Mouse (Mus musculus) mature B cell (primary cell): Measurements from ENCODE around the gene Snrpa1.

Experiments used
- in situ Hi-C: fragments of 300-500 bp; cut with MboI; formaldehyde crosslinking; loops from 2 replicates; pipeline ENCODE4 v1.14.3; 2019

The Snrpa1 gene

DNA sequence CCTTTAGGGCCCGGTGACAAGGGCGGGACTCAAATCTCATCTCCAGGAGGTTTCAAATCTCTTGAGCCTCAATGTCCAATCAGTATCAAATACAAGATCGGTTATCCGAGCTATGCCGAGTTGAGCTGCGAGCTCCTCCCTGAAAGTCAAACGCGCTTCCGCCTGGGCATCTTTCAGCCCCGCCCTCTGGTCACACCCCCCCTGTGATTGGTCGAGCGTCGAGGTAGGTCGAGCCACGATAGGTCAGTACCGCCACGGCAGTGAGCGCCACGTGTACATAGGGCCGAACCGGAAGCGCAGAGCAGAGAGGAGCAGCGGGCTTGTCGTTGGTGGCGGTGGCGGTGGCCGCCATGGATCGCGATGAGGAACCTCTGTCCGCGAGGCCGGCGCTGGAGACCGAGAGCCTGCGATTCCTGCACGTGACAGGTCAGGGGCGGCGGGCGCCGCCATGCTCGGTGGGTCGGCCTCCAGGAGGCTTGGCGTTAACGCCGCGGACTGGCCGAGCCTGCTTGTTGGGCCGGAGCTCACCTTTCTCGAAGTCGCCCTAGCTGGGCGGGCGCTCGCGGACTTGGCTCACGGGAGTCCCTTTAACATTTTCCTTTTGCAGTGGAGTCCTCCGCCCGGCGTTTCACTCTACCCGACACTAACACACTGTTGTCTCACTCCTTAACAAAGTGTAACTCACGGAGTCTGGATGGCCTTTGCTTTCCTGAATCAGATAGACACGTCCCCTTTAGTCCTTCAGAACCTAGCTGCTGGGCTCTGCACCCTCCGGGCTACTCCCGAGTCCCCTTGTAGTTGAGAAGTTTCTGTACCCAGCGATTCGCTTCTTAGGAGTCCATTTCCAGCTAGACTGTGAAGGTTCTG is 20.8 kb downstream of the Snrpa1 start, which contains the start of gene Selenos:
Selenos (plus strand) TSS at position 286 of the 867 bp plus-strand sequence.
- in situ Hi-C loops, result loop anchor here (25.0 kb wide), 1 partner anchor 608 kb away; the partner anchor contains the start of genes Asb7 and Lins1

- in situ Hi-C loops, result loop anchor here (25.0 kb wide), 1 partner anchor 607 kb away; the partner anchor contains the start of genes Asb7 and Lins1
Measured at GRCm38 (mm10) chr7:66080231-66080613, 21.4 kb downstream of the Snrpa1 start.

DNA sequence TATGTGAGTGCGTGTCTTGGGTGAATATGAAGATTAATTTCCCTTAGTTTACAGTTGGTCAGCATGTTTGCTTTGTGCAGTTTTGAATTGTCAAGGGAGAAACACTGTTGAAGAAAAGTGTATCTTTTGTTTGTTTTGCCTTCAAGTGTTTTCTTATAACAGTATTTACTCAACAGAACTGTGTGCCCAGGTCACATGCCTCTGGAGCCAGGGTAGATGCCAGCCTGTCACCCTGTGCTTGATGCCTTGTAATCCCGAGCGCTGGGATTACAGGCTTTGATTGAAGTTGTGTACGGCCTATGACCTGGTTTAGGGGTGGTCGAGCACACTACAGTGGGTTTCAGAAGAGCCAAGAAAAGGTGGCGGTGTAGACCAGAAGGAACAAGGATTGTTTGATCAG is 25.0 kb downstream of the Snrpa1 start:
- in situ Hi-C loops, result loop anchor here (25.0 kb wide), 1 partner anchor 604 kb away; the partner anchor contains the start of genes Asb7 and Lins1

GRCm38 (mm10) chr7:66084546-66084945 is 25.7 kb downstream of the Snrpa1 start:
- in situ Hi-C loops, result loop anchor here (25.0 kb wide), 1 partner anchor 603 kb away; the partner anchor contains the start of genes Asb7 and Lins1

- in situ Hi-C loops, result loop anchor here (25.0 kb wide), 1 partner anchor 600 kb away; the partner anchor contains the start of genes Asb7 and Lins1
Measured at GRCm38 (mm10) chr7:66087652-66088051, 28.8 kb downstream of the Snrpa1 start.

- in situ Hi-C loops, result loop anchor here (25.0 kb wide), 1 partner anchor 599 kb away; the partner anchor contains the start of genes Asb7 and Lins1
Measured at GRCm38 (mm10) chr7:66088077-66088476, 29.3 kb downstream of the Snrpa1 start.

DNA sequence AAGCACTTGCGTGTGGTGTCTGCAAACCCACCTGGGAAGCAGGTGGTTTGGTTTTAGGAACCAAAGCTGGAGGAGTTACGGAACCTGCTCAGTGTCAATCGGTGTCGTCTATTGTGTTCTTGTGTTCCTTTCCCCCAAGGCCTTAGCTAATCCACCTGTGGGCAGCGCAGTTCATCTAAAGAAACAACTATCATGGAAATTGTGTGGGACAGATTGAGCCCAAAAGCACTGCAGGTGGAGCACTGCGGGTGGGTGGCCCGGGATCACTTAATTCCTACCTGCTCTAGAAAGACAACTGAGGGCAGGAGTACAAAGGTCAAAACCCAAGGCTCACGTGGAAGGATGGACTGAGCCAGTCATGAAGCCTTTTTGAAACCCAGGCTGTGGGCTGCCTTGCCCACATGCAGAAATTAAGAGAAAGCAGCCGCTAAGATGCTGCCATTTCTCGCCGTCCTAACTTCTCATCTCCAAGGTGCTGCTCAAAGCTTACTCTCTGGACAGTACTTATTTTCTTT is 31.9 kb downstream of the Snrpa1 start:
- in situ Hi-C loops, result loop anchor here (25.0 kb wide), 1 partner anchor 597 kb away; the partner anchor contains the start of genes Asb7 and Lins1

DNA sequence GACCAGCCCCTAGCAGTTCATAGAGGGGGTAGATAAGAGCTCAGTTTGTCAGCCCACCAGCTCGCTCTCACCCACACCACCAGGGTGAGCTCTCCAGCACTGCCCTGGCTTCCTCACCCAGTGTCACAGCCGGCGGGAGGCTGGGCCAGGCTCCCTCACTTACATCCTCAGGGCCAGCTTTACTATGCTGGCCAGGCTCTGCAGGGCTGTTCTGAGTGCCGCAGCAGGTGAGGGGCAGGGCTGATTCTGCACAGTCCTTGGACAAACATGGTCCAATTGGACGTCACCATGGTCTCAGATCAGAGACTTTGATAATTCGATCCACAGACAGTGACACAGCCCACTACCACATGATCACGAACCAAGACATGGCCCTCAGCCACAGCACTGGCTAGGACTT is 32.8 kb downstream of the Snrpa1 start:
- in situ Hi-C loops, result loop anchor here (25.0 kb wide), 1 partner anchor 596 kb away; the partner anchor contains the start of genes Asb7 and Lins1

DNA sequence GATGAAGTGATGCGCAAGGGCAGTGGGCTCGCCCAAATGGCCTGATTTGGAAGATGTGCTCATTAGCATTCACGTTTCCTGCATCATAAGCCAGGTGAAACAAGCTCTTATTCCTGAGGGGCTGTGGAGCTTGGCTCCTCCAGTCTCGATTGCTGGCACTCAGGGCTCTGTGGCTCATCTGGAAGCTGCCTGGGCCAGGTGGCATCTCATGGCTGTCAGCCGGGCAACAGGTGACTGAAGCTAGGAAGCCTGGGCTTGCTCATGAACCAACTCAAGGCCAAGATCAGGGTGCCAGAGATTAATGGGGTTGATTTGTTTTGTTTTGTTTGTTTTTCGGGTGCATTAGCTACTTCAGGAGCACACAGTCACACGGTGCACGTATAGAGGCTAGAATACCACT is 33.9 kb downstream of the Snrpa1 start:
- in situ Hi-C loops, result loop anchor here (25.0 kb wide), 1 partner anchor 595 kb away; the partner anchor contains the start of genes Asb7 and Lins1

DNA sequence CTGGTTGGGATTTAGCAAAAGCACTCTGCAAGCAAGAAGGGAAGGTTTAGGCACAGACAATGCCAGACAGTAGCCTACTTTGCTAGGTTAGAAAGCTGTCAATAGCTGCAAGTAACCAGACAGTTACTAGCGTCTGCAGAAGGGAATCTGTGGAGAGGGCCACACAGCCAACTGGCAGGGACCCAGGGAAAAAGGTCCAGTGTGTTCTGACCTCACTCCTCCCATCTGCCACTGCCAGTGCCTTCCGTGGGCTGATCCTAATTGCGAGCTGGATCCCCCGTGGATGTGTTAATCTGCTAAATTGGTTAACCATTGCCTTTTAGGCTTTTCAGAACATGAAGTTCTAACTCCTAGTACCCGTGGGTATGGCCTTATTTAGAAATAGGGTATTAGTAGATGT is 35.3 kb downstream of the Snrpa1 start:
- in situ Hi-C loops, result loop anchor here (25.0 kb wide), 1 partner anchor 593 kb away; the partner anchor contains the start of genes Asb7 and Lins1

DNA sequence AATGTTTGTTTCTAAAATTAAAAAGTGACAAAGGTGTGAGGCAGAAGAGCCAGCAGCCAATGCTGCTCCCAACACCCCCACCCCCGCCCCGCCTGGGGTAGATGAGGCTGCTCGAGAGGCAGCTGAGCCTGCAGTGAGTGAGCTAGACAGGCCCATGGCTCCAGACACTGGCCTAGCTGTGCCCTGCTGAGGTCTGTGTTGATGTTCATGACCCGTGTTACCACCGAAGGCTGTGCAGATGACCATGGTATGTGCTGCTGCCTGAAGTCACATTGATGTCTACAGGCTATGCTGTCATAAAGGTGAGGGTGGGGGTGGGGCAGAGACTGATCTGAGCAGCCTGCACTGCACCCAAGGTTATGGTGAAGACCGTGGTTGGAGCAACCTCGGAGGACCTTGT is 40.0 kb downstream of the Snrpa1 start:
- in situ Hi-C loops, result loop anchor here (25.0 kb wide), 1 partner anchor 588 kb away; the partner anchor contains the start of genes Asb7 and Lins1

GRCm38 (mm10) chr7:66101866-66102265 is 43.1 kb downstream of the Snrpa1 start:
- in situ Hi-C loops, result loop anchor here (10.0 kb wide), 2 partner anchors 203 to 283 kb away; partner anchors contain the start of gene Lrrk1

- in situ Hi-C loops, result loop anchor here (10.0 kb wide), 2 partner anchors 200 to 280 kb away; partner anchors contain the start of gene Lrrk1
Measured at GRCm38 (mm10) chr7:66104531-66104930, 45.7 kb downstream of the Snrpa1 start.

- in situ Hi-C loops, result loop anchor here (5.0 to 10.0 kb wide), 4 partner anchors 82 to 279 kb away; partner anchors contain the start of gene Lrrk1
Measured at GRCm38 (mm10) chr7:66105771-66106170, 47.0 kb downstream of the Snrpa1 start.

GRCm38 (mm10) chr7:66106581-66107056 is 47.8 kb downstream of the Snrpa1 start:
- in situ Hi-C loops, result loop anchor here (5.0 to 10.0 kb wide), 4 partner anchors 81 to 278 kb away; partner anchors contain the start of gene Lrrk1

GRCm38 (mm10) chr7:66107206-66107605 is 48.4 kb downstream of the Snrpa1 start:
- in situ Hi-C loops, result loop anchor here (5.0 to 10.0 kb wide), 4 partner anchors 80 to 278 kb away; partner anchors contain the start of gene Lrrk1

- in situ Hi-C loops, result loop anchor here (5.0 to 10.0 kb wide), 4 partner anchors 79 to 277 kb away; partner anchors contain the start of gene Lrrk1
Measured at GRCm38 (mm10) chr7:66107930-66108329, 49.1 kb downstream of the Snrpa1 start.

DNA sequence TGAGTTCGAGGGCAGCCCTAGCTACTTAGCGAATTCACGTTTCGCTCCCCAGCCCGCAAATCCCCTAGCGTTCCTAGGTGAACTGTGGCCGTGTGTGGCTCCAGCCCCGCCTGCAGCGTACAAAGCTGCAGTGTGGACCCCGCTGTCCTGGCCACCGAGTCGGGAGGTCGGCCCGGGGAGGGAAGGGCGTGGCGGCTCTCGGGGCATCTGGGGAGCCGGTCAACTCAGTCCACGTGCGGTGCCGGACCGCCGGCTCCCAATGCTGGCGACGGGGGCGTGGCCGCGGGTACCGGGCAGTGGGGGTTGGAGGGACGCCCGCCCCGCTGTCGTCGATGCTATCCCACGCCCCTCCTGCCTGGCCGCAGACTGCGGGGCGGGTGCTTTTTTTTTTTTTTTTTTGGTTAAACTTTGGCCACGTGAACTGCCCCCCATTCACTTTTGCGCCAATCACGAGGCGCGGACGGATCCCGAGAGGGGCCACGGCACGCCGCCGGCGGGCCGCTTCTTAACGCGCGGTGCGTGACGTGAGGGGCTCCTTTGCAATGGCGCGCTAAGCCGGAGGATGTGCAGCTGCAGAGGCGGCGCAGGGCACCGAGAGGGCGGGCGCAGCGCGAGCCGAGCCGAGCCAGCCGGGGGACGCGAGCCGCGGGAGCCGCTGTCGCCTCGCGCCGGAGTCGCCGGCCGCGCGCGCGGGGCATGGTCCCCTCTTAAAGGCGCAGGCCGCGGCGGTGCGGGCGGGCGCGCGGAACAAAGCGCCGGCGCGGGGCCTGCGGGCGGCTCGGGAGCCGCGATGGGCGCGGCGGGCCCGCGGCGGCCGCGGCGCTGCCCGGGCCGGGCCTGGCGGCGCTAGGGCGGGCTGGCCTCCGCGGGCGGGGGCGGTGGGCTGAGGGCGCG is 50.4 kb downstream of the Snrpa1 start, which contains the start of gene Chsy1:
Chsy1 (plus strand) TSS at position 555 of the 894 bp plus-strand sequence.
- in situ Hi-C loops, result loop anchor here (5.0 to 10.0 kb wide), 4 partner anchors 78 to 276 kb away; partner anchors contain the start of gene Lrrk1

GRCm38 (mm10) chr7:66109855-66110635 is 51.2 kb downstream of the Snrpa1 start:
- in situ Hi-C loops, result loop anchor here (5.0 to 10.0 kb wide), 4 partner anchors 77 to 275 kb away; partner anchors contain the start of gene Lrrk1
